Mouse (Mus musculus) left cerebral cortex, adult 11 months (tissue): ENCODE results near the gene Phykpl.

Source experiments
- DNase-seq: peaks from one replicate; pipeline ENCODE4 v3.0.0; 2022; ENCODE audit warnings: low spot score

Phykpl gene

DNA sequence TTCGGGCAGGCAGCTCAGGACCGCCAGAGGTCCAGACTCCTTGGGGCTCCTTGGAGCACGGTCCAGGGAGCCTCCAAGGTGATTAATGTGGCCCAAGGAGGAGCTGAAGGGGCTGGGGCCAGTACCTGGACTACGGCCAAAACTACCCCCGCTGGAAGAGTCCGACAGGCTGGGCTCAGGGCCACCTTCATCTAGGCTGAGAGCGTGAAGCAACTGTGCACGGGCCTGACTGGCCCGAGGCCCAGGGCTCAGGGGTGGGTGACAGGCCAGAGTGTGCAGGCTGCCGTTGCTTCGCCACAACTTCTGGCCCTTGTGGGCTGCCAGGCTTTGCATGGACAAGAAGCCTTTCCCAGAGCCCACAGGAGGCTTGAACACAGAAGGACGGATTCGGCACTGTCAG, 60.7 kb downstream of the Phykpl start:
- no peak for DNase-seq

GRCm38 (mm10) chr11:51646245-51646644, 61.7 kb downstream of the Phykpl start:
- no peak for DNase-seq

- no peak for DNase-seq
Measured at GRCm38 (mm10) chr11:51646751-51647667, 62.5 kb downstream of the Phykpl start.

GRCm38 (mm10) chr11:51648566-51648965, 64.0 kb downstream of the Phykpl start:
- DNase-seq: no peak

- DNase-seq: no peak
Measured at GRCm38 (mm10) chr11:51649111-51649888, 64.7 kb downstream of the Phykpl start.

GRCm38 (mm10) chr11:51649889-51650199, 65.3 kb downstream of the Phykpl start:
- DNase-seq: no peak

GRCm38 (mm10) chr11:51650261-51650660, 65.7 kb downstream of the Phykpl start:
- DNase-seq: no peak

GRCm38 (mm10) chr11:51650691-51651515, 66.3 kb downstream of the Phykpl start, which contains the start of the genes N4bp3 and D930048N14Rik:
Gene N4bp3, minus strand, starts transcription at chr11:51650842.
Gene D930048N14Rik, plus strand, starts transcription at chr11:51650954.
- DNase-seq: no peak

- DNase-seq: no peak
Measured at GRCm38 (mm10) chr11:51652889-51653418, 68.4 kb downstream of the Phykpl start.

- DNase-seq: no peak
Measured at GRCm38 (mm10) chr11:51653736-51654135, 69.2 kb downstream of the Phykpl start.
